Comparison of ENCODE assay signal across 19 mouse cellular contexts in the genomic region with DNA sequence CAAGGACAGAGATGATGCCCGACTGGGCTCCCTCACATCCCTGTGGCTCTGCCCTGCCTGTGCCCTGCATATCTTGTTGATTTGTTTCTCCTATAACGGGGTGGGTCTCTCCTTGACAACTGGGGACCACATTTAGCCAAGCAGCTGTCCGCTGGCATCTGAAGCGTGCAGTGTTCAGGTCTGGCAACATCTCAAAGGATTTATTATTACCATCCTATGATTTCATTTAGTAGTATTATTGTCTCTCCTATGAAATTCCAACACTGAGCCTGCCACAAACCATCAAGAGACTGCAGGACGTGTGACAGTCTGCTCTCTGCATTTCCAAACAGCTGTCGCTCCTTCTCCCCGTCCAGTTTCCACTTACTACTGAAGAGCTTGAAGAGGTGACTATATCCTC. TPM values are rescaled to one million over a fixed set of nuclear protein-coding genes. Genes with fewer than 3 reads are reported as not detected.
"Had no signal": no experiment of that assay in that cellular context is flagged by ENCODE, and none has a peak within 500 bp of the region (broad histone marks: within the 10 kb centered on the region; RNA-seq: fewer than 3 reads in every experiment).

No protein-coding gene starts in this region.

- H3K9me3 ChIP-seq: kidney, embryonic 15.5 days; liver, embryonic 13.5 days; lung, embryonic 15.5 days; megakaryocyte, embryonic 14.5 days; midbrain, embryonic 15.5 days; neural tube, embryonic 13.5 days; stomach, embryonic 15.5 days had no signal

- H3K4me3 ChIP-seq: kidney, embryonic 15.5 days; layer of hippocampus, adult 2 months; liver, embryonic 13.5 days; lung, embryonic 15.5 days; megakaryocyte, embryonic 14.5 days; midbrain, embryonic 15.5 days; neural tube, embryonic 13.5 days; stomach, embryonic 15.5 days had no signal

- H3K4me1 ChIP-seq: kidney, embryonic 15.5 days; liver, embryonic 13.5 days; lung, embryonic 15.5 days; megakaryocyte, embryonic 14.5 days; midbrain, embryonic 15.5 days; neural tube, embryonic 13.5 days; stomach, embryonic 15.5 days had no signal

- ATAC-seq: liver, postnatal 0 days; midbrain, embryonic 15.5 days had no signal

- H3K36me3 ChIP-seq: kidney, embryonic 15.5 days; liver, embryonic 13.5 days; lung, embryonic 15.5 days; midbrain, embryonic 15.5 days; neural tube, embryonic 13.5 days; stomach, embryonic 15.5 days had no signal

- H3K27ac ChIP-seq: kidney, embryonic 15.5 days; layer of hippocampus, adult 2 months; liver, embryonic 13.5 days; lung, embryonic 15.5 days; macrophage; midbrain, embryonic 15.5 days; neural tube, embryonic 13.5 days; stomach, embryonic 15.5 days had no signal

- DNase-seq: kidney, postnatal 25 days; liver; liver, embryonic 13.5 days; liver, postnatal 0 days; lung, postnatal 14 days; retina, postnatal 1 day; right cerebral cortex, postnatal 4 days; thymus, adult 2 months; thymus, postnatal 25 days had no signal

- H3K4me2 ChIP-seq: kidney, embryonic 15.5 days; liver, embryonic 13.5 days; lung, embryonic 15.5 days; midbrain, embryonic 11.5 days; midbrain, embryonic 15.5 days; neural tube, embryonic 13.5 days; stomach, embryonic 15.5 days had no signal

- H3K9ac ChIP-seq: kidney, embryonic 15.5 days; liver, embryonic 13.5 days; liver, postnatal 0 days; lung, embryonic 15.5 days; midbrain, embryonic 15.5 days; neural tube, embryonic 13.5 days; stomach, embryonic 15.5 days had no signal

- H3K27me3 ChIP-seq: kidney, embryonic 15.5 days; liver, embryonic 13.5 days; lung, embryonic 15.5 days; megakaryocyte, embryonic 14.5 days; midbrain, embryonic 15.5 days; neural tube, embryonic 13.5 days; stomach, embryonic 15.5 days had no signal

RNA-seq across cellular contexts. Expression of gene Pkhd1, which starts 49.7 kb away (rescaled TPM):
- total RNA-seq: monocyte, adult 5-6 weeks had no signal
- polyA plus RNA-seq: macrophage; midbrain, embryonic 11.5 days had no signal
